Mouse (Mus musculus): ENCODE results near the gene Pot1a. TPM values are rescaled to one million over a fixed set of nuclear protein-coding genes. Genes with fewer than 3 reads are reported as not detected.

Gene Pot1a
- polyA plus RNA-seq (2012; rRNA removed), result 17.1 and 18.6 TPM in 2 replicates

GRCm38 (mm10) chr6:25808806-25809495 is at the start of gene Pot1a:
TSS of gene Pot1a (minus strand) at chr6:25809246.
- Histone ChIP-seq H3K4me3 (ENCODE audit: insufficient read depth, low read length) (peak within 1 kb of the TSS; percentile 78), H3K4me1 (ENCODE audit: control insufficient read depth, insufficient read depth, low read length) (no peaks in the 10 kb centered on the region), H3K27ac (ENCODE audit: insufficient read depth, low read length) (peak within 1 kb of the TSS; percentile 80)
- TF ChIP-seq POLR2A (IDR thresholded peaks at IDR 0.05; ENCODE audit: extremely low read depth, insufficient read depth, low read length) (peak; percentile 93), CTCF (IDR thresholded peaks at IDR 0.05; ENCODE audit: extremely low read depth, insufficient read depth, low read length) (no peak)

GRCm38 (mm10) chr6:25836261-25836660 is 27.2 kb upstream of the Pot1a start:
- Histone ChIP-seq H3K27ac (ENCODE audit: insufficient read depth, low read length) (no peak overlapping the region), H3K4me1 (ENCODE audit: control insufficient read depth, insufficient read depth, low read length) (no peaks in the 10 kb centered on the region), H3K4me3 (ENCODE audit: insufficient read depth, low read length) (no peak overlapping the region)
- TF ChIP-seq POLR2A (IDR thresholded peaks at IDR 0.05; ENCODE audit: extremely low read depth, insufficient read depth, low read length) (no peak), CTCF (IDR thresholded peaks at IDR 0.05; ENCODE audit: extremely low read depth, insufficient read depth, low read length) (no peak)

GRCm38 (mm10) chr6:25806021-25806420 is 3.0 kb downstream of the Pot1a start:
- TF ChIP-seq POLR2A (IDR thresholded peaks at IDR 0.05; ENCODE audit: extremely low read depth, insufficient read depth, low read length) (no peak), CTCF (IDR thresholded peaks at IDR 0.05; ENCODE audit: extremely low read depth, insufficient read depth, low read length) (no peak)
- H3K27ac ChIP-seq (ENCODE audit: insufficient read depth, low read length), result no peak overlapping the region
- no peaks in the 10 kb centered on the region for H3K4me1 ChIP-seq (ENCODE audit: control insufficient read depth, insufficient read depth, low read length)
- no peak overlapping the region for H3K4me3 ChIP-seq (ENCODE audit: insufficient read depth, low read length)

GRCm38 (mm10) chr6:25802269-25802668 is 6.8 kb downstream of the Pot1a start:
- no peak for TF ChIP-seq POLR2A (IDR thresholded peaks at IDR 0.05; ENCODE audit: extremely low read depth, insufficient read depth, low read length)
- TF ChIP-seq CTCF (IDR thresholded peaks at IDR 0.05; ENCODE audit: extremely low read depth, insufficient read depth, low read length), result no peak
- no peak overlapping the region for H3K4me3 ChIP-seq (ENCODE audit: insufficient read depth, low read length)
- H3K4me1 ChIP-seq (ENCODE audit: control insufficient read depth, insufficient read depth, low read length), result no peaks in the 10 kb centered on the region
- no peak overlapping the region for H3K27ac ChIP-seq (ENCODE audit: insufficient read depth, low read length)

GRCm38 (mm10) chr6:25801230-25801629 is 7.8 kb downstream of the Pot1a start:
- no peak for TF ChIP-seq POLR2A (IDR thresholded peaks at IDR 0.05; ENCODE audit: extremely low read depth, insufficient read depth, low read length)
- TF ChIP-seq CTCF (IDR thresholded peaks at IDR 0.05; ENCODE audit: extremely low read depth, insufficient read depth, low read length), result no peak
- H3K4me1 ChIP-seq (ENCODE audit: control insufficient read depth, insufficient read depth, low read length), result no peaks in the 10 kb centered on the region
- no peak overlapping the region for H3K27ac ChIP-seq (ENCODE audit: insufficient read depth, low read length)
- H3K4me3 ChIP-seq (ENCODE audit: insufficient read depth, low read length), result no peak overlapping the region

GRCm38 (mm10) chr6:25768238-25768637 is 40.8 kb downstream of the Pot1a start:
- Histone ChIP-seq H3K4me3 (ENCODE audit: insufficient read depth, low read length) (no peak overlapping the region), H3K4me1 (ENCODE audit: control insufficient read depth, insufficient read depth, low read length) (peaks cover 2% of the 10 kb centered on the region; the same call in 1 of the 2 replicates), H3K27ac (ENCODE audit: insufficient read depth, low read length) (no peak overlapping the region)
- TF ChIP-seq POLR2A (IDR thresholded peaks at IDR 0.05; ENCODE audit: extremely low read depth, insufficient read depth, low read length), result no peak

- Histone ChIP-seq H3K27ac (ENCODE audit: insufficient read depth, low read length) (no peak overlapping the region), H3K4me3 (ENCODE audit: insufficient read depth, low read length) (no peak overlapping the region), H3K4me1 (ENCODE audit: control insufficient read depth, insufficient read depth, low read length) (peaks cover 2% of the 10 kb centered on the region; the same call in 1 of the 2 replicates)
- TF ChIP-seq CTCF (IDR thresholded peaks at IDR 0.05; ENCODE audit: extremely low read depth, insufficient read depth, low read length) (no peak), POLR2A (IDR thresholded peaks at IDR 0.05; ENCODE audit: extremely low read depth, insufficient read depth, low read length) (no peak)
Measured at GRCm38 (mm10) chr6:25767552-25767951, 41.5 kb downstream of the Pot1a start.

GRCm38 (mm10) chr6:25767073-25767472 is 42.0 kb downstream of the Pot1a start:
- Histone ChIP-seq H3K27ac (ENCODE audit: insufficient read depth, low read length) (no peak overlapping the region), H3K4me1 (ENCODE audit: control insufficient read depth, insufficient read depth, low read length) (peaks cover 2% of the 10 kb centered on the region; the same call in 1 of the 2 replicates), H3K4me3 (ENCODE audit: insufficient read depth, low read length) (no peak overlapping the region)
- TF ChIP-seq CTCF (IDR thresholded peaks at IDR 0.05; ENCODE audit: extremely low read depth, insufficient read depth, low read length) (peak; percentile 68), POLR2A (IDR thresholded peaks at IDR 0.05; ENCODE audit: extremely low read depth, insufficient read depth, low read length) (no peak)

GRCm38 (mm10) chr6:25766283-25766682 is 42.8 kb downstream of the Pot1a start:
- Histone ChIP-seq H3K4me1 (ENCODE audit: control insufficient read depth, insufficient read depth, low read length) (peaks cover 2% of the 10 kb centered on the region; the same call in 1 of the 2 replicates), H3K4me3 (ENCODE audit: insufficient read depth, low read length) (no peak overlapping the region), H3K27ac (ENCODE audit: insufficient read depth, low read length) (no peak overlapping the region)
- 0 out of 2 replicates have a peak, but pooled peaks have one; percentile 3 for TF ChIP-seq CTCF (IDR thresholded peaks at IDR 0.05; ENCODE audit: extremely low read depth, insufficient read depth, low read length)
- TF ChIP-seq POLR2A (IDR thresholded peaks at IDR 0.05; ENCODE audit: extremely low read depth, insufficient read depth, low read length), result no peak

- TF ChIP-seq CTCF (IDR thresholded peaks at IDR 0.05; ENCODE audit: extremely low read depth, insufficient read depth, low read length) (peak; percentile 11; the same call in 1 of the 2 replicates), POLR2A (IDR thresholded peaks at IDR 0.05; ENCODE audit: extremely low read depth, insufficient read depth, low read length) (no peak)
- Histone ChIP-seq H3K27ac (ENCODE audit: insufficient read depth, low read length) (no peak overlapping the region), H3K4me3 (ENCODE audit: insufficient read depth, low read length) (no peak overlapping the region), H3K4me1 (ENCODE audit: control insufficient read depth, insufficient read depth, low read length) (no peaks in the 10 kb centered on the region)
Measured at GRCm38 (mm10) chr6:25752651-25753050, 56.4 kb downstream of the Pot1a start.
